Mouse (Mus musculus): ENCODE results near the gene Bend7. TPM values are rescaled to one million over a fixed set of nuclear protein-coding genes. Genes with fewer than 3 reads are reported as not detected.

Gene Bend7
- total RNA-seq (2021) = 1 to 10 TPM; 1.6 to 1.9 TPM
- long read RNA-seq, partial matches to known transcripts = 0 of 2 reads
- long read RNA-seq, other reads (novel, unspliced or antisense) = 0 of 2 reads

DNA sequence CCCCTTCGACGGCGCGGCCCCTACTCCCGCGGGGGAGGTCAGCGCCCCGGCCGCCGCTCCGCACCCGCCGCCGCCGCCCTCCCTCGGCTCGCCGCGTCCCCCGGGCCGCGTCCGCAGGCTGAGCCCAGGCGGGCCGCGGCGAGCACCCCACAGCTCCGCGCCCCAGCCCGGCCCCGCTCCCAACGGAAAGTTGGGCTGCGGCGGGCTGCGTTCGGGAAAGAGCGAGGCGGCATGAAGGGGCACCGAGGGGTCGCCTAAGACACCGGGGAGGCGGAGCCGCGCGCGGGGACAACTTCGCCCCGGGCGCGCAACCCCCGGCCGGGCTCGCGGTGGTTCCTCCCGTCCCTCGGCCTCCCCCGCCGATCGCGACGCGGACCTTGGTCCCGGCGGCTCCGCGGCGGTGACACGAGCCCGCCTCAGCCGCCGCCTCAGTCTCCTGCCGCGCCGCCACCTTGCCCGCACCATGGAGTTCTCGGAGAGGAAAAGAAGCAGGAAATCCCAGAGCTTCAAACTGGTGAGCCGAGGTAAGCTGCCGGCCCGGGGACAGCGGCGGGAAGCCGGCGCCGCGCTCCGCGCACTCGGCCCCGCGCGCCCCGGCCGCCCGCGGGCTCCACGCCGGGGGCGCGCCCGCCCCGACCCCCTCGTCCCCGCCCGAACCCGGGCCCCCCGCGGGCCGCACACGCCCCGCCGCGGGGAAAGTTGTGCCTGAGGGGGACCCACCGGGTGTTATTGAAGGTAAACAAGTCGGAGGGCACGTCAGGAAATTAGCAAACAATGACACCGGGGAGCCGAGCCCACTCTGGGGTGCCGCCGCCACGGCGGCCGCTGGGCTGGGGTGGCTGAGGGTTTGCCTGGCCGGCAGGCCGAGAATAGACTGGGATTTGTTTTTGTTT lies at the start of gene Bend7:
Gene Bend7 (plus strand): TSS at position 63 of the 893 bp plus-strand sequence.
- DNase-seq (ENCODE audit: low spot score in 2 of 2) = no peak

DNA sequence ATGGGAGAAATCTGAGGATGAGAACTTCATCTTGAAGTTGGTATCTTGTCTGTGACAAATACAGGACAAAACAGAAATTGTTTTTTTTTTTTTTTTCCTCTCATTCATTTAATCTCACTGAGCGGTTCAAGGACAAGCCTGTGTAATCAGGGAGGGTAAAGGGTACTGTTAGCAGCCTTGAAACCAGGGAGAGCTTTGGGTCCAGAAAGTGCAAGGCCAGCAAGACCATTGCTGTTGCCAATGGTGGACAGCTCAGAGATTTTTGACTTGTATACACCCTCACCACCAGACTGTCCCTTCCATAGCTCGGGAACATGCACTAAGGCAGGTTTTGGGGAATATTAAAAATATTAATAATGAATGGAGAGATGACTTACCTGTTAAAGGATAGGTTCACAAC lies 49.0 kb upstream of the Bend7 start:
- no peak for DNase-seq (ENCODE audit: low spot score in 2 of 2)

DNA sequence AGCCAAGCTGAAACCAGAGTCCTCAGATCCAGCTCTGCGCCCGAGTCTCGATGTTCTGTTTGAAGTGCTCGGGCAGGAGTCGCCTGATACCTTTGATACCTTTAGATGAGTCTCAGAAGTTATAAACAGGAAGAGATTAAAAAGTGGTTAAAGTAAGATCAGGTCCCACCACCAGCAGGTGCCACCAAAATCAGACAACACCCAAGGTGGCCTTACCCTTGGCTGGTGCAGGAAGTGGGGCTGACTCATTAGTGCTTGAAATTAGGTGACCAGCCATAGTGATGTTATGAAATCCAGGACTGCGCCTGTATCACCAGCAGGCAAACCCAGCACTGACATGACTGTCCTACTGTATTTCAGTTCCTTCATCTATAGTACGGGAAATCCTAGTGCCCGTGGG lies 47.9 kb upstream of the Bend7 start:
- DNase-seq (ENCODE audit: low spot score in 2 of 2) = no peak

DNA sequence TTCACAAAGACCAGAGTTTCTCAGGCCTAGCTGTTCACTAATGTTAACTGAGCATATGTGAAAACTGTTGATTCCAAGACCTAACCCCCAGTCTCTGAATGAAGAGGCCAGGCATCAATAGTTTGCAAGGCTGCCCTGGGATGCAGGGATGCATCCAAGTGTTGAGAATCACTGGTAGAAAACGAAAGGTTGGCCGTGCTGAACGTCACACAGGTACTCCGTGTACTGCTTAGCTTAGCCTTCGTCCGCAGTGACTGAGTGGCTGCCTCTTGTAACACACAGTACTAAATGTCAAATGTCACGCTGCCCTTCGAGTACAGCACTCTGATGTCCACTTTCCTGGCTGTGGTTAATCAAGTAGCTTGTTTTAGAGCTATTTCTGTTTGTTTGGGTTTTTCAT lies 46.0 kb upstream of the Bend7 start:
- DNase-seq (ENCODE audit: low spot score in 2 of 2) = no peak

DNA sequence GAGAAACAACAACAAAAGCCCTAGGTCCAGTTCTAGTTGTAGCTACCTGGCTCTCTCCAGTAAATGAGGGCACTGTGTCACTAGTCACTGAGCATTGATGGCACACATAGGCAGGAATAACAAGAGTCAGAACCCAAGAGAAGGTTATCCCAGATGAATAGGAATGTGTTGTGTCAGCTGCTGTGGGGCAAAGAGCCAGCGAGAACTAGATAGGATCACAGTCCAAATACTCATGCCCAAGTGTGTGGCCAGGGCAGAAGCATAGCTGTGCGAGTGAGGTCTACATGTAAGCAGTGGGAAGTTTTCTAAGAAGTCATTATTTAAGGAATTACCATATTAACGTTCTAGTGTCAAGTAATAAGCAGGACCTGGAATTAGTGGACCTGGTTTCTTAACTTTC lies 37.7 kb upstream of the Bend7 start:
- no peak for DNase-seq (ENCODE audit: low spot score in 2 of 2)

DNA sequence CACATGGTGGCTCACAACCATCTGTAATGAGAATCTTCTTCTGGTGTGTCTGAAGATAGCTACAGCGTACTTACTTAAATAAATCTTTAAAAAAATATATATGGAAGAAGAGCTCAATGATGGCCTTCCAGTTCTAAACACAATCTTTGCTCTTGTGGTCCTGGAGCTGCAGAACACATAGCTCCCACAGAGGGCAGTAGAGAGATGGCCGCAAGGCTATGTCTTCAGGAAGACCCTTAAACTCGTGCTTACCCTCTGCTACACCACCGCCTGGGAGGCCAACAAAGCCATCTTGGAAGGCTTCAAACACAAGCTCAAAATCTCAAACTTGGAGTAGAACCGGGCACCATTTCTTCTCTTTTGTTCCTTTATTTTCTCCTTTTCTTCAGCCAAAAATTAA lies 6.4 kb upstream of the Bend7 start:
- no peak for DNase-seq (ENCODE audit: low spot score in 2 of 2)

DNA sequence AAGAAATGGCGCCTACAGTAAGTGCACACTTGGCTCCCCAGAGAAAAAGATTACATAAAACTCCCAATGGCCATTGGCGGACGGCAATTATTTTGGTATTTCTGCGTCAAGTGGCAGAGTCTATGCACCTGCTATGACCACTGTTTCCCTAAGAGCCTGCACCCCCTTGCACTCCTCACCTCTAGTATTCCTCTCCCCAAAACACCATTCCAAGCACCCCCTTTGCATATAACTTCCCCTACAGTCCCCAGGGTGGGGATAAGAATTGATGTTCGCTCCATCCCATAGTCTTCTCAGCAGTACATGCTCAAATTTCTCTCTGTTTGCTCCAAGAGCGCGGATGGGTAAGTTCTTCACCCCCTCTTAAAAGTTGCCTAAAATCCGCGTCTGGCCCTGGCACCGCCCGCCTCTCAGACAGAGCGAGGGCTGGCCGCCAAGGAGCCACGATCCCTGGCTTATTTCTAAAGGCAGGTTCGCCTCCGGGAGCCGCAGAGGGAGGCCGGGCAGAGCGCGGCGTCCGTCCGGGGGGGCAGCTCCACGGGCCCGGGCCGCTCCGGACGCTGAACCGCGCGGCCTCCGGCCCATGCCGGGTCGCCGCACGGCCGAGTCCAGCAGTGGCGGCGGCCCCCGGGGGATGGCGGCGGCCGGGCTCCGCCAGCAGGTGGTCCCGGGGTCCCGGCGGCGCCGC lies 406 bp upstream of the Bend7 start:
- DNase-seq (ENCODE audit: low spot score in 2 of 2) = no peak

DNA sequence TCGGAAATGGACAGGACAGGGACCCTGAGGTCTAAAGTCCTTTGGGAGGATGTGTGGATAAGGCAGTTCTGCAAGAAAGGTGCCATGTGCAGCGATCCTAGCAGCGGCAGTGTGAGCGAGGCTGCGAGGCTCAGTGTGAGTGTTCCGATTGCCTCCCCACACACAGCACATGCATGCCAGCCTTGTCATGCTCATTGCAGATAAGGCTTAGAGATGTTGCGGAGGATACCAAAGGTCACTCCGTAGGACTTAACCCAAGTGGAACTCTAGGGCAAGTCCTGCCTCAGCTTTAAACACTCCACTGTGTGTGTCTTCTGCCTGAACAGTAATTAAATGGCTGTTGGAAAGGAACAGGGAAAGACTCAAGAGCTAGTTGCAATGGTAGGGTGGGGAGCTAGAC lies 5.5 kb downstream of the Bend7 start:
- no peak for DNase-seq (ENCODE audit: low spot score in 2 of 2)

DNA sequence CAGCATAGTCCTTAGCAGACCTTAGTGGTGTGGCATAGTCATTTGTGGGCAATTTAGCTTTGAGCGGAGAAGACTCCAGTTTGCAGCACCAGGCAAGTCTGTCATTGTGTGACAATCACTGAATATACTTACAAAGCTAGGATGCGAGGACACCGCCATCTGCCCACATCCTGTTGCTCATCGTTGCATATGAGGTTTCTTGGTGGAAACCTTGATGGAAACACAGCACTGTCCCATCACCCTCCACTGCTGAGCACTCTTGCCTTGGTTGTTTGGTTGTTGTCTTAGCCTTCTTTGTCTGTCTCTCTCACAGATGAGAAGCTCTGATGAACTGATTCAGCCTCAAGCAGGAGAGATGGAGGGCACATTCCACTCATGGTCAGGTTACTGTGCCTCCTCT lies 12.5 kb downstream of the Bend7 start:
- peak in 1 of 2 experiments; percentile 9 for DNase-seq (ENCODE audit: low spot score in 2 of 2)

DNA sequence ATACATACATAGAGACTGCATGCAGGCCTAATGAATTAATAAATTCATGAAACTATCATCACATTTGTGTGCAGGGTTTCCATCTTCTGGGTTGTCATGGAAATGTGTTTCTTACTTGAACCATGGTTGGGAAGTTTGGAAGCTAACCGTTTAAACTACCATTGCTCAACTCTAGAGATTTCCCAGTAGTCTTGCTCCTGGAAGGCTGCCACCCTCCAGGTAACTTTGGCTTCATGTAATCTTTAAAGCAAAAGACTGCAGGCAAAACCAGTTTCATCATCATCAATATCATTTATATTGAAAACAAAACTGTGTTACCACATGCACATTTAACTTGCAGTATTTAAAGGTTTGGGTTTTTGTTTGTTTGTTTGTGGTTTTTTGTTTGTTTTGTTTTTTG lies 16.3 kb downstream of the Bend7 start:
- DNase-seq (ENCODE audit: low spot score in 2 of 2) = no peak

DNA sequence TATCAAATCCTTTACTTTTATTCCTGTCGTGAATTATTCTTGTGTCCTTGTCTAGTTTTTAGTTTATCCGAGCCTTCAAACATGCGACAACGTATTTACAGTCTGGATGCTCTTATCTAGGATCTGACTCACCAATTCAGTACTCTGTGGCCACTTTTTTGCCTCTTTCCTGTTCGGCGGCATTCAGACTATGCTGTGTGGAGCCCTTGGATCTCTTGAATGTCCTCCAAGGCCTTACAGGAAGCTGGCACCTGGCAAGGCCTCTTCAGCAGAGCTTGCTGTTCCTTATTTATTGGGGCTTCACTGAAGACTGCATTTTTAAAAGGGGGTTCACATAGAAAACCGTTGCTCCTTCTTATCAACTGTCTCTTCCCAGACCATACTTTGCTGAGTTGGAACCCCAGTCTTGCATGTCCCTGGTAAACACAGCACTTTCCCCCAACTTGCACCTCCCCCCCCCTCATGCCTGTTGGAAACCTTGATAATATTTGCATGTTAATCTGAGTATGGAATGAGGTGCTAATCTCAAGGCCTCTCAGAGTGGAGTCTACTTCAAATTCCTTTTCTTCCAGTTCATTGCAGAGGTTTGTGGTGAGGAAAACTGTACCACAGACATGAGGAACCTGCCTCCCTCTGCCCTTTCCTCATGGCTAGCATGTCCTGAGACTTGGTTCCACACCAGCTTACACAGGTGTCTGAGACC lies 18.6 kb downstream of the Bend7 start:
- DNase-seq (ENCODE audit: low spot score in 2 of 2) = no peak

DNA sequence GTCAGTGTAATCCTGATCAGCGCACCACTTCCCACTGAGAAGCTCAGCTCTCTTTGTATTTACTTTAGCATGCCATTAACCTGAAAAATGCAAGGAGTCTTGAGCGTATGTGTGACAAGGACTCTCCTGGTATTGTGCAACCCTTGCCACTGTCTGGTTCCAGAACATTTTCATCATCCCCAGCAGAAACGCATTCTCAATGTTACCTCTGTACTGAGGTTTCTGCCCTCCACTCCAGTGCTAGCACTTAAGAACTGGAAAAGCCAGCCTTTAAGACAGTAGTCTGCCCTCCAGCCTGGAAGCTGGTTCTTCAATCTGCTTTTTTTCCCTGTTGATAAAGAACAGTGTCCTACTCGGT lies 19.1 kb downstream of the Bend7 start:
- no peak for DNase-seq (ENCODE audit: low spot score in 2 of 2)

DNA sequence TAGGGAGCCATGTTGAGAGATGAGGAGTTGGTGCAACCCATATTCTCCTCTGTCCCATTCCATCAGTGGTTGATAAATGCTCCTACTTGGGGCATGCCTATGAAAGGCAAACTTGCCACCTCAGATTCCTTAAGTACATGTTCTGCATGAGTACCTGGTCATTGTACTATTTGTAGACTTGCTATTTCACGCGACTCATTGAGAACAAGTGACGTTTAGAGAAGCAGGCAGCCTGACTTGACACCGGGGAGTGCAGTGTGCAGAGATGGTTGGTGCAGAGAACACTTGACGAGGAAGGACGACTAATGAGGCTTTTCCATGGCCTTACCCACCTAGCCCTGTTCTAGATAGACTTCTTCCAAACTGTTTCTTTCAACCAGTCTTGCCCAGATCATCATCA lies 34.3 kb downstream of the Bend7 start:
- DNase-seq (ENCODE audit: low spot score in 2 of 2) = no peak

DNA sequence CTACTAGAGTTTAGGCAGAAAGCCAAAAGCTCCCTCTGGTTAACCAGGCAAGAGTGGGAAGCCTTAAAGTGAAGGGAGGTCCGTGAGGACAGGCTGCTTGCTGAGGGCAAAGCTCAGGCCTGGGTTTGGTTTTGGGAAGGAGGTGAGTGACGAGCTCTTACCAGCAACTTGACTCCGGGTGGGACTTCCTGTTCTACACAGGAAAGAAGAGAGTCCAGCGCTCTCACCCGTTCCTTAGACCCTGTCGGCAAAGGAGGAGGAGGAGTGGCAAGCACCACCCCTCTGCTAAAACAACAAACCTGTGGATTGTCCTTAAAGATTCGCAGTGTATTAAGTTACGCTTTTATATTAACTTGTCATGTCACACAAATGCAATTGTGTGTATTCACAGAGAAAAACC lies 38.1 kb downstream of the Bend7 start:
- DNase-seq (ENCODE audit: low spot score in 2 of 2) = no peak

DNA sequence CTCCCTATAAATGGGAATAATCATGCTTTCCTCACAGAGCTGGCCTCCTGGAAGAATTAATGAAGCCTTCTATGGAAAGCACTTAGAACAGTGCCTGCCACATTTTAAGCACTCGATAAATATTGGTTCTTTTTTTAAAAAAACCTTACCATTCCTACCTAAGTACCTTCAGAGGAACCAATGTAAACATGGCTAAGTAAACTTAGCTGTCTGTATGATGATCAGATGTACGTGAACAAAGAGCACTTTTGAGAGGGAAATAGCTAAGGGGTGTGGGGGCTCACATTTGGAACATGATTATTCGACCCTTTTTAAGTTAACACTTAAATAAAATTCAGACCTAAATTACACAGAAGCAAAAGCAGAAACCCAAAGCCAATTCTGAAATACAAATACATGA lies 39.6 kb downstream of the Bend7 start:
- no peak for DNase-seq (ENCODE audit: low spot score in 2 of 2)

DNA sequence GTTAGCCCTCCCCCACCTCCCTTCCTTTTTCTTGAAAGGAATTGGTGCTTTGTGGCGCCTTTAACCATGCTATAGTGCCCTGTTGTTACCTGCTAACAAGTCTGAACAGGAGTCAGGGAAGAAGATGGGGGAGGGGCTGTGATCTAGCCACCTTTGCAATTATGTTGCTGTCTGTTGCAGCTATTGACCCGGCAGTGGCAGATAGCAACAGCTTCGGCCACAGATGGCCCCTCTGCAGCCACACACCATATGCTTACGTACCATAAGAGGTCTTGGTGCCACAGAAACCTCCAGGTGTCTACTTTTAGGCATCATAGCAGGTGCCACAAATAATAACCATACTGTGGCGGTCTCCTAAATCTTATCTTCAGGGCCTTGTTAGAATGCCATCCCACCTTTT lies 43.1 kb downstream of the Bend7 start:
- no peak for DNase-seq (ENCODE audit: low spot score in 2 of 2)

DNA sequence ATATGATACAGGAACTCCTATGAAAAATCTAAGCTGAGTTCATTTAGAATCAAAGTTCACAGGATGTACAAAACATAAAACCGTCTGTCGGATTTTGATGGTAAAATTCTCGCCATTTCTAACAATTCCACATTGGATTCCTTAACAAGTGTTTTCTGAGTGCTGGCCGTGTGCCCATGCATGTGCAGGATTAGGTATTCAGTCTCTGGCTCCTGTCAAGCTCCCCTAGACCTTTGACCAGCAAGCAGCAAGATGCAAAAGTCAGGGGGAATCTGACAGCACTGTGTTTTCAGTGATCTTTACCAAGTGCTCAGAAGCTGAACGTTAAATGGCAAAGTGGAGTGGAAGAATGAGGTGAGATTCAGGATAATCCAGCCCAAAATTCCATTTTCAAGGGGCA lies 44.3 kb downstream of the Bend7 start:
- DNase-seq (ENCODE audit: low spot score in 2 of 2) = no peak

DNA sequence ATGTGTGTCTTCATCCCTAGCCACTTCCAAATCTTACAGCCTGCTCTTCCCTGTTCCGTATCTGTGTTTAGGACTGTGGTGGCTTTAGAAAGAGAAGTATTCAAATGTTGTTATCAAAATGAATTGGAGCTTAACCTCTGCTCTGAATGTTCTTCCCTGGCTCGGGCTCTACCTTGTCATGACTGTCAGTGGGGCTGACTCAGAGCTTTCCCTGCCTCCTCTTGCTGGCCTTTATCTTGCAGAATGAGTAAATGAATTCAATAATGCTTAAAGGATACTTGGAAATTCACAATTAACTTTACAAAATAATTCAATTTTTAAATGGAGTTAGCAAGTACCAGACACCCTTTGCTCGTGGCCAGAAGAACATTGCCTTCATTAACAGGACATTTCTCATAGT lies 46.4 kb downstream of the Bend7 start:
- DNase-seq (ENCODE audit: low spot score in 2 of 2) = no peak

DNA sequence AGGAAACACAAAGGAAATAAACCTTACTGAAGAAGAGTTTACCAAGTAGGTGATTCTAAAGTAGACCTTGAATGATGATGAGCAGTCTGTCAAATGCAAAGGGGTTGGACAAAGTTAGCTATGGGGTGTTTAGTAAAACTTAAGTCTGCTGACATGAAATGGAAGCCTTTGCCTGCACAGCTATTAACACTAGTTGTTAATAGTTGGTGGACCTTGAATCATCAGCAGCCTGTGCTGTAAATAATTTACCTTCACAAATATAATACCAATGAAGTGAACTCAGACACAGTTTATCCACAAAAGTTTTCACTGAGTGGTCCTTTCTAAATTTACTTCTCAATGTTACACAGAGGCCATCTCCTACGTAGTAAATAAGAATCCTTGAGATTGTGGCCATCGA lies 52.7 kb downstream of the Bend7 start:
- no peak for DNase-seq (ENCODE audit: low spot score in 2 of 2)

DNA sequence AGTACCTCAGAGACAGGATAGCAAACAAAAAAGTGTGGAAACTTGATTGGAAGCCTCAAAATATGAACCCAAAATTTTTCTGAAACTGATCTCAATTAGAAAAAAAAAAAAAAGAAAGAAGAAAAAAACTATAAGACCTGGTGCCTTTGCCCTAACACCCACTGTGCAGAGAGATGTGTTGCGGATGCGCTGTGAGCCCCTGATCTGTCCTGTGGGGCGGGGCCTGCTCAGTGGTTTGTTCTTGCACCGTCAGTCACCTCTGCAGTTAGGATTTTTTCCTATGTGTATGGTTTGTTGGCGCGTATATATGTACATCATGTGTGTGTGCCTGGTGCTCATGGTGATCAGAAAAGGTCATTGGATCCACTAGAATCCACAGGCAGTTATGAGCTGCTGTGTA lies 56.3 kb downstream of the Bend7 start:
- DNase-seq (ENCODE audit: low spot score in 2 of 2) = no peak

DNA sequence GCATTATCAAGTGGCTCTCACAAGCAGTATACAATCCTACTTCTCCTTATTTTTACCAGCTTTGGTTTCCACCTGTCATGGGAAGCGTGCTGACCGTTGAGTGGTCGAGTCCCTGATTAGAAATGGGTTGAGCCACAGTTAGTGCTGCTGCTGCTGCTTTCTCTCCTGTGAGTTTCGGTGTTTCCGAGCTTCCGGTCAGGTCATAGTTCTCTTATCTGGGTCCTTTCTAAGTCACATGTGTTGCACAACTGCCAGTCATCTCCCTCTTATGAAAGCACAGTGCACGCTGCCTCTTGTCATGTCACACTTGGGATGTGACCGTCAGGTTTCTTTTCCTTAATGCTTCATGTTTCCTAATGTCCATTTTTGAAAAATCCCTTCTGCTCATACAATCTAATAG lies 59.7 kb downstream of the Bend7 start:
- DNase-seq (ENCODE audit: low spot score in 2 of 2) = no peak

DNA sequence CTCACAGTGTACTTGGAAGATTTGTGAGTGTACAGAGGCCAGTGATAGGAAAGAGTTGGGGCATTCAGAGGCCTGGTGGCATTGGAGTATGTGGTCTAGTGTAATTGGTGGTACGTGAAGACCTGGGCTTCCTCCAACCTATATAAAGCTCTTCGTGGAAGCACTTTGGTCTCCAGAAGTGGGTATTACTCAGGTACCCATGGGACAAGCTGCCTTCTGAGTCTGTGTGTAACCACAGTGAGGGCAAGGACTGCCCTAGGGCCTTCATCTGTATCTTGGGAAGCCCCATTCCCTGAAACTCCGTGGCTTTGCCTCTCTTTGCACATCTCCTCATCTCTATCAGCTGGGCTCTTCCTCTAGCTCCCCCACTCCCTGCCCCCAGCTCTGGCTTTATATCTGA lies 64.0 kb downstream of the Bend7 start:
- DNase-seq (ENCODE audit: low spot score in 2 of 2) = no peak

All from layer of hippocampus, adult 18-20 months (tissue).